Mouse (Mus musculus) subcutaneous adipose tissue, adult 2 months (tissue): Measurements from ENCODE around the gene Ccdc77. TPM values are rescaled to one million over a fixed set of nuclear protein-coding genes. Genes with fewer than 3 reads are reported as not detected.

Experiments
- polyA plus RNA-seq: library from polyadenylated mRNA; depleted of rRNA; stranded (reverse); fragments of >200 nt; gene quantifications from 2 replicates; pipeline ENCODE4 v1.2.3, GENCODE M21; 2012; ENCODE audit warnings: low replicate concordance; rRNA removed

The Ccdc77 gene
- polyA plus RNA-seq = 3.1 and 4.7 TPM in 2 replicates

GRCm38 (mm10) chr6:120363688-120364522 lies at the start of gene Ccdc77, which contains the start of gene Kdm5a:
Ccdc77 (minus strand) TSS chr6:120364374.
Kdm5a (plus strand) TSS chr6:120364124.

GRCm38 (mm10) chr6:120294056-120294784 lies 70.0 kb downstream of the Ccdc77 start, which contains the start of the genes D330020A13Rik and B4galnt3:
D330020A13Rik (plus strand) TSS chr6:120294364.
B4galnt3 (minus strand) TSS chr6:120294559.

Other genes starting within 250 kb of the Ccdc77 start
- not detected in 2 replicates for gene D330020A13Rik, start 70.0 kb downstream of the Ccdc77 start, polyA plus RNA-seq
- gene B4galnt3, start 69.8 kb downstream of the Ccdc77 start, polyA plus RNA-seq = 0.13 TPM in 1 of 2 replicates, not detected in the other
- 4.6 and 6.4 TPM in 2 replicates for gene Kdm5a, start 250 bp downstream of the Ccdc77 start, polyA plus RNA-seq
- gene Il17ra, start 98.9 kb upstream of the Ccdc77 start, polyA plus RNA-seq = 14.3 and 43.2 TPM in 2 replicates
- gene Tmem121b, start 129.4 kb upstream of the Ccdc77 start, polyA plus RNA-seq = 0.06 and 0.33 TPM in 2 replicates
- 26.6 and 27.4 TPM in 2 replicates for gene Hdhd5, start 166.9 kb upstream of the Ccdc77 start, polyA plus RNA-seq